Mouse (Mus musculus) urinary bladder, adult 18-20 months (tissue): ENCODE measurements at regions not wholly inside any gene's neighbourhood (a gene's known extent, or its start where the extent isn't known, plus 50 kb on each side); places are given as distances from the start of the nearest gene placed in this dataset.
"Not testable (repeated sequence)": the region's sequence is repeated elsewhere in the genome, so short reads cannot be mapped to it uniquely, and the experiment has no call there.

Experiments used
- DNase-seq, 2 experiments: peaks; one replicate each; pipeline ENCODE4 v3.0.0; 2022; ENCODE audit warnings: low spot score in 2 of 2, mixed read lengths in 2 of 2

DNA sequence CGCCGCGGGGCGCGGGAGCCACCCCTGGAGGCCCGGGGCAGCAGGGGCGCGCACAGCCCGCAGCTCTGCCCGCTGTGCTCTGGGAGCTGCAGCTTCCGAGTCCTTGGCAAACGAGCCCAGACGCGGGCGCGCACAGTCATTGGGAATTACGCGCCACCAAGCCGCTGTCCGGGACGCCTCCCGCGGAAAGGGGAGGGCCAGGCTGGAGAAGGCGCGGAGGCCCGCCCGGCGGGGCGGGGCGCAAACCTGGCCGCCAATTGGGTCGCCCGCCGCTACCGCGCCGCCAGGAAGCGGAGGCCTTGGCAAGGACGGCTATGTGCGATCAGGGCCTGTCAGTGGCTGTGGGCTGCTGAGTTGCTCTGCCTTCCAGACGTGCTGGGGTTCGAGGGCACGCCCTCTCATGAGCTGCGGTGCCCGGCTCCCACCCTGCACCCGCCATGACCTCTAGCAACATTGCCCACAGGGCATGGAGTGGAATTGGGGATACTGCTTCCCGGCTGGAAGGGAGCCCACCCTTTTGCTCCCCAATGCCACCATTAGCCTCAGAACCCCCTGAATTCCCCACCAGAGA lies 739.1 kb upstream of the Ywhaq start:
- peak; percentile 0 to 1 for DNase-seq

DNA sequence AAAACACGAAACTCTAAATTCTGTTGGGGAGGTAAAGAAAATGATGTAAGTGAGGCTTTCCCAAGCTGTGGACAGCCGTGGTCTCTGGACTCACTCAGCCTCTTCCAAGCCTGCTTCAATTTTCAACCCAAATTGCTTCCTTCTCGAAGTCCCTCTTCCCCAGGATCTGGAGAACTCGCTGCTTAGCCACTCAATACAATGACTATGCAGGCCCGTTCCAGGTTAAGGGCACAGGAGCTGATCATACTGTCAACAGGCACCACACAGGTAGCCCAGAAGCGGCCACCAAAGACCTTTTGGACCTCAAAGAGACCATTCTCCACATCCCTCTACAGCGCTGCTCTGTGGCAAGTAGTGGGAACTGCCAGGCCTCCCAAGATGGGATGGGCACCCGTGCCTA lies 737.9 kb upstream of the Ywhaq start:
- not testable (repeated sequence) for DNase-seq
